Mouse (Mus musculus): ENCODE measurements around the gene Rab4b. TPM values are rescaled to one million over a fixed set of nuclear protein-coding genes. Genes with fewer than 3 reads are reported as not detected.

Gene Rab4b
- 55.9 and 57.4 TPM in 2 replicates for polyA plus RNA-seq (2012; rRNA removed)

DNA sequence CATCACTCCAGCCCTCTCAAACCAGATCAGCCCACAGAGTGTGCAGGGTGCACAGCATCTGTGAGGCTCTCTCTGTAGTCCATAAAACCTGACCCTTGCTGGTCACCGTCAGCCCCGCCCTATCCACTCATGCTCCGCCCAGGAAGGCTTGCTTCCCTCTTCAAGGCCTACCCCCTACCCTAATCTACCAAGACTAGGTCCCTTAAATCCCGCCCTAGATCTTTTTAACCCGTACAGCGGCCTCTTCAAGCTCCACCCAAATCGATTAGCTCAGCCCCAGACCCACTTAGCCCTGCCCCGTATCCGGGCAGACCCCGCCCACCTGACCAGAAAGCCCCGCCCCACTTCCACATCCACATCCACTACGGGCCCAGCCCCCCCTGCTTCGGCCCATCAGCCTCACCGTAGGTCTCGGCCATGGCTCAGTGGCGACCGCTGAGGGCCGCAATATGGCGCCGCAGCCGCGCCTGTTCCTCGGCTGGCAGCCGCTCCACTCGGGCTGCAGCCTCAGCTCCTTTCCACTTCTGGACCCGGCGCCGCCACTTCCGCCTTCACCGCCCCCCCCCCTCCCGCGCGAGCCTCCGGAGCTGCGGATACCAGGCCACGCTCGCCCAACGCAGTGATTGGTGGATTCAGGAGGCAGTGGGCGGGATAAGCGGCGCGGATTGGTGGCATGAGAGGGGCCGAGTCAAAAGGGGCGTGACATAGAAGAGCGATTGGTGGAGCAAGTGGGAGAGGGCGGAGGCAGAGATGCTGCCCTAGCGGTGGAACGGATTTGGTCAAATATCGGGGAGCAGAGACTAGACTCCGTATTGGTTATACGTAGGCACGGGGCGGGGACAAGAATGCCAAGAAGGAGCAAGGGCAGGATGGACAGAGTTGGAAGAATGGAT, at the start of gene Rab4b:
Rab4b (minus strand) TSS at position 573 of the 893 bp plus-strand sequence.
- H3K27me3 ChIP-seq (replicated peaks; ENCODE audit: control insufficient read depth, insufficient read depth, low read length): no peaks in the 10 kb centered on the region
- TF ChIP-seq CTCF (conservative IDR thresholded peaks at IDR 0.05; ENCODE audit: insufficient read depth, insufficient read length, low read depth, low read length) (peak; percentile 68), POLR2A (IDR thresholded peaks at IDR 0.05; ENCODE audit: low read depth, low read length) (no peak)
- H3K4me3 ChIP-seq (ENCODE audit: insufficient read depth, low read depth, low read length): peak within 1 kb of the TSS; percentile 80
- WGBS: under 1% methylated on average over 53 of the region's 53 CpGs
- peak; percentile 100 for DNase-seq
- peak within 1 kb of the TSS; percentile 78 for H3K27ac ChIP-seq (ENCODE audit: insufficient read depth, low read depth, low read length)
- H3K4me1 ChIP-seq (ENCODE audit: control insufficient read depth, insufficient read depth, low read length): peaks cover 13% of the 10 kb centered on the region
- H3K36me3 ChIP-seq (ENCODE audit: control insufficient read depth, insufficient read depth, low read length): no peaks in the 10 kb centered on the region

DNA sequence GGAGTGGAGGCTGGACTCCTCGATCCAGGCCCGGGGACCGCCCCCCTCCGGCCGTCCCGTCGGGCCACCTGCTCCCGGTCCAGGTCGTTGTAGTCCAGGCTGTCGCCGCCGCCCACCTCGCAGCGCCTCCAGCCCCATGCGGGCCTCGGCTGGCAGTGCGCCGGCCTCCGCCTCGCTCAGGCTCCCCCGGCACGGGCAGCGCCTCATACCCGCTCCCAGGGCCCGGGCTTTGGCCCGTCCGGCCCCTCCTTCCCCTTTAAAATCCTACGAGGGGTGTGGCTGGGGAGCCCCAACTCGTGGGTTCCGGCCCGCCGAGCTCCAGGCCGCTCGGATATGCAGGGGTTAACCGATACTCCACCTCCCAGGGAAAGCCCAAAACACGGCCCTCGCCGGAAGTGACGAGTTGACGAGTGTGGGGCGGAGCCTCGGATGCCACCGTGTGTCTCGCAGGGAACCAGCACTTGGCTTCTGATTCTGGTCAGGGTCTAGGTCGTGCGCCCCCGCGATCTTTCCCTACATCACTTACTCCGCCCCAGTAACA, 49.7 kb upstream of the Rab4b start, which contains the start of gene Itpkc:
Itpkc (minus strand) TSS at position 381 of the 541 bp plus-strand sequence.
- Histone ChIP-seq H3K27ac (ENCODE audit: insufficient read depth, low read depth, low read length) (peak within 1 kb of the TSS; percentile 80), H3K36me3 (ENCODE audit: control insufficient read depth, insufficient read depth, low read length) (no peaks in the 10 kb centered on the region), H3K4me3 (ENCODE audit: insufficient read depth, low read depth, low read length) (peak within 1 kb of the TSS; percentile 72), H3K27me3 (replicated peaks; ENCODE audit: control insufficient read depth, insufficient read depth, low read length) (no peaks in the 10 kb centered on the region), H3K4me1 (ENCODE audit: control insufficient read depth, insufficient read depth, low read length) (peaks cover 16% of the 10 kb centered on the region)
- TF ChIP-seq POLR2A (IDR thresholded peaks at IDR 0.05; ENCODE audit: low read depth, low read length) (peak; percentile 94), CTCF (conservative IDR thresholded peaks at IDR 0.05; ENCODE audit: insufficient read depth, insufficient read length, low read depth, low read length) (0 out of 2 replicates have a peak, but pooled peaks have one; percentile 12)
- DNase-seq: peak; percentile 96
- WGBS: under 1% methylated on average over 48 of the region's 49 CpGs

DNA sequence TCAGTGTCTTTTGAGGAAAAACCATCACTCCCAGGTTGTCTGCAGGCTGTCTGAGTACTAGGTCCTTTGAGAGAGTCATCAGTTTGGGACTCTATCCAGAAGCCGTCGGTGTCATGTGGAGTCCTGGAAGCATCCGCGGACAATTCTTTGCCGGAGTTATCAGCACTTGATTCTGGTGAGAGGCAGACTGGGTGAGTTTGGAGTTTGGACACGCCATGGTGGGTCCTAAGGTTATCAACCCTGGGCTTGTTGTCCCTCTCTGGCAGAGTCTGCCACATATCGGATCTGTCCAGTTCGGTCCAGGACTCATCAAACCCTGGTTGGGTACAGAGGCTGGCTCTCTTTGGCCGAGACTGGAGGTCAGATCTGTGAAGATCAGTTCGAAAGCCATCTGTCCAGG, 49.0 kb upstream of the Rab4b start:
- peaks cover 15% of the 10 kb centered on the region for H3K4me1 ChIP-seq (ENCODE audit: control insufficient read depth, insufficient read depth, low read length)
- H3K27me3 ChIP-seq (replicated peaks; ENCODE audit: control insufficient read depth, insufficient read depth, low read length): no peaks in the 10 kb centered on the region
- TF ChIP-seq CTCF (conservative IDR thresholded peaks at IDR 0.05; ENCODE audit: insufficient read depth, insufficient read length, low read depth, low read length): no peak
- no peak for TF ChIP-seq POLR2A (IDR thresholded peaks at IDR 0.05; ENCODE audit: low read depth, low read length)
- DNase-seq: no peak
- peak overlapping the region; percentile 19 for H3K27ac ChIP-seq (ENCODE audit: insufficient read depth, low read depth, low read length)
- H3K36me3 ChIP-seq (ENCODE audit: control insufficient read depth, insufficient read depth, low read length): no peaks in the 10 kb centered on the region
- 2% methylated on average over 10 of the region's 10 CpGs for WGBS
- peak overlapping the region; percentile 72 for H3K4me3 ChIP-seq (ENCODE audit: insufficient read depth, low read depth, low read length)

DNA sequence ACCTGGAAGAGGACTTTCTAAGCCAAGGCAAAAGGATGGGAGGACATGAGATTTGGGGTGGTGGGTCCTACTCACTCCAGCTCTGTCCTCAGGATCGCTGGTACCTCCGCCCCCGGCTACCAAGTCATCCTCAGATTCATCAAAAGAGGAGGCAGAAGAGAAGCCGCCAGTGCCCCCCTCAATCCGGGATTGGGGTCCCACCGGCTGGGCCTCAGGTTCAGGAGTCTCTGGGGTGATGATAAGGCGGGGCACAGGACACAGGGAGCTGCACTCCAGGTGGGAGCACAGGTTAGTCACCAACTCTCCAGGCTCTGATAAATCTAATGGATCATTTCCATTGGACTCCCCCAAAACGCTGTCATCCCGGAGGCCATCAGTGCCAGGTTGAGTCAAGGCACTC, 48.6 kb upstream of the Rab4b start:
- TF ChIP-seq POLR2A (IDR thresholded peaks at IDR 0.05; ENCODE audit: low read depth, low read length) (no peak), CTCF (conservative IDR thresholded peaks at IDR 0.05; ENCODE audit: insufficient read depth, insufficient read length, low read depth, low read length) (no peak)
- no peaks in the 10 kb centered on the region for H3K27me3 ChIP-seq (replicated peaks; ENCODE audit: control insufficient read depth, insufficient read depth, low read length)
- 35% methylated on average over 9 of the region's 9 CpGs for whole genome bisulfite sequencing
- peak overlapping the region; percentile 72 for H3K4me3 ChIP-seq (ENCODE audit: insufficient read depth, low read depth, low read length)
- H3K4me1 ChIP-seq (ENCODE audit: control insufficient read depth, insufficient read depth, low read length): peaks cover 15% of the 10 kb centered on the region
- DNase-seq: no peak
- no peaks in the 10 kb centered on the region for H3K36me3 ChIP-seq (ENCODE audit: control insufficient read depth, insufficient read depth, low read length)
- no peak overlapping the region for H3K27ac ChIP-seq (ENCODE audit: insufficient read depth, low read depth, low read length)

DNA sequence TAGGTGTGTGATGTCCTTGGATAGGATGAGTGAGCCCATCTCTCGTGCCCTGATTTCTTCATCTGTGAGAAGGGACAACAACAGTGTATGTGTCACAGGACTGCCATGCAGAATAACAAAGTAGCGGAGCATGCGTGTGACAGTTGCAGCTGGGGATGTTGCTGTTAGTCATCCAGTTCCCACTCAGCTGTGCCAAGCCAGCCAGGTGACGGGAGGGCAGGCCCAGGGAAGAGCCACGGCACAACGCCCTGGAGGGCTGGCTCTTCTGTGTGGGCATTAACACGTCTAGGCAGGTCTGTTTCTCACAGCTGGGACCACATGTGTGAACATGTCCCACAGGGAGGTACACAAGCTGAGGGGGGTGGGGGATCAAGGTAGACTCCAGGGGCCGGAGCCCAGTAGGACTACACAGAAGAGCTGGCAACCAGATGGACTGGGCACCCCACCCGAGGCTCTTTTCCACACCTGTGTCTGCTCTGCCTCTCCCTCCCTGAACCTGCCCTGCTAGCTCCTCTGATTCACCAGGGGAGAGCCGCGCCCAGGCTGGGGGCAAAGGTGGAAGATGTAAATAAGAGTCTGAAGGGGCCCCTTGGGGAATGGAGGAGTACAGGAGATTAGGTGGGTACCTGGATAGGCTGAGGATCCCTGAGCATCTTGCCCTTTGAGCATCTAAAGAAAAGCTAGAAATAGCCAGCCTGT, 46.3 kb upstream of the Rab4b start:
- H3K4me1 ChIP-seq (ENCODE audit: control insufficient read depth, insufficient read depth, low read length): peaks cover 15% of the 10 kb centered on the region
- H3K27ac ChIP-seq (ENCODE audit: insufficient read depth, low read depth, low read length): no peak overlapping the region
- no peak for TF ChIP-seq CTCF (conservative IDR thresholded peaks at IDR 0.05; ENCODE audit: insufficient read depth, insufficient read length, low read depth, low read length)
- no peak for TF ChIP-seq POLR2A (IDR thresholded peaks at IDR 0.05; ENCODE audit: low read depth, low read length)
- no peak overlapping the region for H3K4me3 ChIP-seq (ENCODE audit: insufficient read depth, low read depth, low read length)
- no peak for DNase-seq
- no peaks in the 10 kb centered on the region for H3K27me3 ChIP-seq (replicated peaks; ENCODE audit: control insufficient read depth, insufficient read depth, low read length)
- 69% methylated on average over 11 of the region's 11 CpGs for WGBS
- H3K36me3 ChIP-seq (ENCODE audit: control insufficient read depth, insufficient read depth, low read length): no peaks in the 10 kb centered on the region

DNA sequence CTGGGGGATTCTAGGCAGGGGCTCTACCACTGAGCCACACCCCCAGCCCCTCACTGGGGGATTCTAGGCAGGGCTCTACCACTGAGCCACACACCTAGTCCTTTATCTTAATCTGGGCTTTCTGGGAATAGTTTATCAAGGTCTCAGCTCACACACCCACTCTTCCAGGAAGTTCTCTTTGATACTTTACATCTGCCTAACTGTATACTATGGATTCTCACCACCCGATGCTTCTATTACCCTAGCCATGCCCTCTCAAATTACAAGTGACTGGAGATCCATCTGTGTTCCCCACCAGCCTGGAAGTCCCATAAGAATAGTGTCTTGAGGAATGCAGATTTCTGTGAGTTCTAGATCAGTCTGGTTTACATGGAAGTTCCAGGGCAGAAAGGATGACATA, 43.8 kb upstream of the Rab4b start:
- Histone ChIP-seq H3K27me3 (replicated peaks; ENCODE audit: control insufficient read depth, insufficient read depth, low read length) (no peaks in the 10 kb centered on the region), H3K4me1 (ENCODE audit: control insufficient read depth, insufficient read depth, low read length) (peaks cover 15% of the 10 kb centered on the region), H3K27ac (ENCODE audit: insufficient read depth, low read depth, low read length) (no peak overlapping the region), H3K36me3 (ENCODE audit: control insufficient read depth, insufficient read depth, low read length) (no peaks in the 10 kb centered on the region), H3K4me3 (ENCODE audit: insufficient read depth, low read depth, low read length) (no peak overlapping the region)
- TF ChIP-seq CTCF (conservative IDR thresholded peaks at IDR 0.05; ENCODE audit: insufficient read depth, insufficient read length, low read depth, low read length) (no peak), POLR2A (IDR thresholded peaks at IDR 0.05; ENCODE audit: low read depth, low read length) (no peak)
- no peak for DNase-seq
- 74% methylated on average over 1 of the region's 1 CpGs for WGBS
